Mouse (Mus musculus): ENCODE data around the gene Pctp. TPM values are rescaled to one million over a fixed set of nuclear protein-coding genes. Genes with fewer than 3 reads are reported as not detected.

Gene Pctp
- 6.4 and 8.3 TPM in 2 replicates for polyA plus RNA-seq (2014; fragmentation: Nextera tagmentation; extraction: Ambion mirVana)

- H3K4me3 ChIP-seq (ENCODE audit: low read depth, low read length) = peak within 1 kb of the TSS; percentile 56
- ATAC-seq (ENCODE audit: insufficient read depth) = peak; percentile 93
- H3K36me3 ChIP-seq (ENCODE audit: insufficient read depth) = no peaks in the 10 kb centered on the region
- H3K27ac ChIP-seq (ENCODE audit: low read depth) = peak within 1 kb of the TSS; percentile 46; the same call in 1 of the 2 replicates
- H3K4me1 ChIP-seq (ENCODE audit: insufficient read depth) = peaks cover 4% of the 10 kb centered on the region; the same call in 1 of the 2 replicates
- peak; percentile 87 for DNase-seq
- WGBS = 9% methylated on average over 35 of the region's 35 CpGs
- H3K9ac ChIP-seq = peak within 1 kb of the TSS; percentile 65
- peak within 1 kb of the TSS; percentile 83 for H3K4me2 ChIP-seq
- no peaks in the 10 kb centered on the region for H3K9me3 ChIP-seq (ENCODE audit: low read depth, low read length)
- no peaks in the 10 kb centered on the region for H3K27me3 ChIP-seq (ENCODE audit: insufficient read depth, low read length)
- TF ChIP-seq CTCF (IDR thresholded peaks at IDR 0.05; ENCODE audit: low read depth) = no peak
These were observed at the start of gene Pctp for GRCm38 (mm10) chr11:90002231-90002986. Gene Pctp (minus strand): TSS chr11:90002894.

GRCm38 (mm10) chr11:90050016-90050415, 47.3 kb upstream of the Pctp start:
- TF ChIP-seq CTCF (IDR thresholded peaks at IDR 0.05; ENCODE audit: low read depth) = no peak
- Histone ChIP-seq H3K9ac (no peak overlapping the region), H3K4me1 (ENCODE audit: insufficient read depth) (no peaks in the 10 kb centered on the region; the same call in 1 of the 2 replicates), H3K4me3 (ENCODE audit: low read depth, low read length) (no peak overlapping the region), H3K9me3 (ENCODE audit: low read depth, low read length) (no peaks in the 10 kb centered on the region), H3K36me3 (ENCODE audit: insufficient read depth) (no peaks in the 10 kb centered on the region), H3K27ac (ENCODE audit: low read depth) (no peak overlapping the region), H3K4me2 (no peak overlapping the region), H3K27me3 (ENCODE audit: insufficient read depth, low read length) (no peaks in the 10 kb centered on the region)
- 84% methylated on average over 7 of the region's 7 CpGs for WGBS
- ATAC-seq (ENCODE audit: insufficient read depth) (no peak), DNase-seq (no peak)

GRCm38 (mm10) chr11:90047271-90047670, 44.6 kb upstream of the Pctp start:
- H3K36me3 ChIP-seq (ENCODE audit: insufficient read depth) = no peaks in the 10 kb centered on the region
- H3K9ac ChIP-seq = no peak overlapping the region
- no peak for DNase-seq
- H3K27ac ChIP-seq (ENCODE audit: low read depth) = no peak overlapping the region
- H3K4me2 ChIP-seq = no peak overlapping the region
- 37% methylated on average over 9 of the region's 9 CpGs for WGBS
- TF ChIP-seq CTCF (IDR thresholded peaks at IDR 0.05; ENCODE audit: low read depth) = no peak
- H3K4me3 ChIP-seq (ENCODE audit: low read depth, low read length) = no peak overlapping the region
- no peaks in the 10 kb centered on the region for H3K9me3 ChIP-seq (ENCODE audit: low read depth, low read length)
- no peaks in the 10 kb centered on the region for H3K27me3 ChIP-seq (ENCODE audit: insufficient read depth, low read length)
- H3K4me1 ChIP-seq (ENCODE audit: insufficient read depth) = no peaks in the 10 kb centered on the region; the same call in 1 of the 2 replicates
- ATAC-seq (ENCODE audit: insufficient read depth) = no peak

- ATAC-seq (ENCODE audit: insufficient read depth) (no peak), DNase-seq (no peak)
- Histone ChIP-seq H3K27ac (ENCODE audit: low read depth) (no peak overlapping the region), H3K27me3 (ENCODE audit: insufficient read depth, low read length) (no peaks in the 10 kb centered on the region), H3K9me3 (ENCODE audit: low read depth, low read length) (no peaks in the 10 kb centered on the region), H3K4me3 (ENCODE audit: low read depth, low read length) (no peak overlapping the region), H3K36me3 (ENCODE audit: insufficient read depth) (no peaks in the 10 kb centered on the region), H3K9ac (no peak overlapping the region), H3K4me1 (ENCODE audit: insufficient read depth) (no peaks in the 10 kb centered on the region; the same call in 1 of the 2 replicates), H3K4me2 (no peak overlapping the region)
- no peak for TF ChIP-seq CTCF (IDR thresholded peaks at IDR 0.05; ENCODE audit: low read depth)
- 51% methylated on average over 7 of the region's 7 CpGs for WGBS
These were observed 43.5 kb upstream of the Pctp start for GRCm38 (mm10) chr11:90046211-90046610.

GRCm38 (mm10) chr11:90044459-90044858, 41.8 kb upstream of the Pctp start:
- H3K4me2 ChIP-seq = no peak overlapping the region
- 60% methylated on average over 4 of the region's 4 CpGs for WGBS
- DNase-seq = no peak
- no peak overlapping the region for H3K27ac ChIP-seq (ENCODE audit: low read depth)
- H3K4me3 ChIP-seq (ENCODE audit: low read depth, low read length) = no peak overlapping the region
- TF ChIP-seq CTCF (IDR thresholded peaks at IDR 0.05; ENCODE audit: low read depth) = no peak
- H3K9me3 ChIP-seq (ENCODE audit: low read depth, low read length) = no peaks in the 10 kb centered on the region
- H3K27me3 ChIP-seq (ENCODE audit: insufficient read depth, low read length) = no peaks in the 10 kb centered on the region
- ATAC-seq (ENCODE audit: insufficient read depth) = no peak
- no peaks in the 10 kb centered on the region for H3K36me3 ChIP-seq (ENCODE audit: insufficient read depth)
- no peak overlapping the region for H3K9ac ChIP-seq
- H3K4me1 ChIP-seq (ENCODE audit: insufficient read depth) = no peaks in the 10 kb centered on the region; the same call in 1 of the 2 replicates

GRCm38 (mm10) chr11:90038022-90038421, 35.3 kb upstream of the Pctp start:
- peaks cover 3% of the 10 kb centered on the region; the same call in 1 of the 2 replicates for H3K9me3 ChIP-seq (ENCODE audit: low read depth, low read length)
- no peak overlapping the region for H3K27ac ChIP-seq (ENCODE audit: low read depth)
- DNase-seq = peak; percentile 88
- no peak overlapping the region for H3K9ac ChIP-seq
- no peaks in the 10 kb centered on the region for H3K27me3 ChIP-seq (ENCODE audit: insufficient read depth, low read length)
- H3K4me3 ChIP-seq (ENCODE audit: low read depth, low read length) = no peak overlapping the region
- H3K4me2 ChIP-seq = no peak overlapping the region
- H3K4me1 ChIP-seq (ENCODE audit: insufficient read depth) = no peaks in the 10 kb centered on the region
- peak; percentile 78 for TF ChIP-seq CTCF (IDR thresholded peaks at IDR 0.05; ENCODE audit: low read depth)
- WGBS = 22% methylated on average over 5 of the region's 5 CpGs
- H3K36me3 ChIP-seq (ENCODE audit: insufficient read depth) = peaks cover 11% of the 10 kb centered on the region
- no peak for ATAC-seq (ENCODE audit: insufficient read depth)

GRCm38 (mm10) chr11:90036416-90036815, 33.7 kb upstream of the Pctp start:
- Histone ChIP-seq H3K27ac (ENCODE audit: low read depth) (no peak overlapping the region), H3K9ac (no peak overlapping the region), H3K4me3 (ENCODE audit: low read depth, low read length) (no peak overlapping the region), H3K9me3 (ENCODE audit: low read depth, low read length) (peaks cover 3% of the 10 kb centered on the region; the same call in 1 of the 2 replicates), H3K4me2 (no peak overlapping the region), H3K4me1 (ENCODE audit: insufficient read depth) (peaks cover 6% of the 10 kb centered on the region; the same call in 1 of the 2 replicates), H3K27me3 (ENCODE audit: insufficient read depth, low read length) (peaks cover 7% of the 10 kb centered on the region; the same call in 1 of the 2 replicates), H3K36me3 (ENCODE audit: insufficient read depth) (peaks cover 11% of the 10 kb centered on the region)
- peak; percentile 48 for TF ChIP-seq CTCF (IDR thresholded peaks at IDR 0.05; ENCODE audit: low read depth)
- 92% methylated on average over 4 of the region's 4 CpGs for WGBS
- no peak for DNase-seq
- ATAC-seq (ENCODE audit: insufficient read depth) = no peak

All from lung, embryonic 14.5 days (tissue).